In the genomic region with DNA sequence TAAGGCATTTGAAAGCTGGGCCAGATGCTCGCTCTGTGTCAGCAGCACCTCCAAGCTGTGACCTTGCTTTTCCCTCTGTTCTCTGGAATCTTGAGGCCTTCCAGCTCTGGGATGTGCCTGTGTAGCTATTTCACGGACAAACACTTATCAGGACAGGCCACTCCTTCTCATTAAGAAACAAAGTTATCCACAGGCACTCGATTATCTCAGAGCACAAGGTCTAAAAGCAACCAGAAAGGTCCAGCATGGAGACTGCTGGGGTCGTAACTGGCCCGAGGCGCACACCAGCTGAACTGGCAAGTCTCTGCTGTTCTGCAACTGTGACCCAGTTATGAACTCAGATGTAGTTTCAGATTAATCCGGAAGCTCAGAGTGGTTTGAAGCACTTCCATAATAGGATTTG, we compare ENCODE assay signal across 9 mouse cellular contexts.
DNase-seq lines count a peak whose midpoint lies in the region; ATAC-seq lines count a peak whose summit lies in the region.
"Had no signal": no experiment of that assay in that cellular context is flagged by ENCODE, and none has a peak within 500 bp of the region (broad histone marks: within the 10 kb centered on the region; RNA-seq: fewer than 3 reads in every experiment).

No protein-coding gene starts in this region.

- H3K9ac ChIP-seq in intestine, embryonic 14.5 days (ENCODE audit: low read length): no peak overlapping the region
- H3K9ac ChIP-seq: neural tube, embryonic 12.5 days had no signal

- peak; percentile 46 for DNase-seq in adrenal gland, postnatal 14 days
- no peak for DNase-seq in adrenal gland, postnatal 4 days (ENCODE audit: low spot score in 2 of 2)
- peak; percentile 43 for DNase-seq in R1 (ENCODE audit: low read depth, low spot score)
- no peak for DNase-seq in intestine, embryonic 14.5 days (ENCODE audit: low spot score)
- peak; percentile 53 to 71 for DNase-seq in lung, adult 18-20 months
- no peak for DNase-seq in frontal cortex, postnatal 25 days (ENCODE audit: low spot score in 2 of 2)
- DNase-seq in spleen, adult 12 weeks (ENCODE audit: low spot score): no peak

- no peak overlapping the region for H3K4me3 ChIP-seq in intestine, embryonic 14.5 days (ENCODE audit: low read depth, low read length)
- H3K4me3 ChIP-seq: neural tube, embryonic 12.5 days had no signal

- H3K27me3 ChIP-seq in intestine, embryonic 14.5 days (replicated peaks; ENCODE audit: control insufficient read depth, insufficient read depth, low read length): no peaks in the 10 kb centered on the region
- H3K27me3 ChIP-seq: neural tube, embryonic 12.5 days had no signal

- H3K27ac ChIP-seq in intestine, embryonic 14.5 days (ENCODE audit: low read depth): peak overlapping the region; percentile 73
- H3K27ac ChIP-seq: neural tube, embryonic 12.5 days had no signal

- ATAC-seq in intestine, embryonic 14.5 days (replicated peaks; ENCODE audit: low FRiP score, low TSS enrichment, low read depth): peak; percentile 38; the same call in 1 of the 2 replicates
- no peak for ATAC-seq in monocyte, adult 5-6 weeks (replicated peaks; ENCODE audit: insufficient number of reproducible peaks, low FRiP score, low TSS enrichment, poor library complexity, severe bottlenecking)

- H3K9me3 ChIP-seq in intestine, embryonic 14.5 days (ENCODE audit: control insufficient read depth, low read length): no peaks in the 10 kb centered on the region
- H3K9me3 ChIP-seq: neural tube, embryonic 12.5 days had no signal

- H3K36me3 ChIP-seq in intestine, embryonic 14.5 days (ENCODE audit: control insufficient read depth, insufficient read depth, low read length): 0 out of 2 replicates have a peak, but pooled peaks cover 6% of the 10 kb centered on the region

- WGBS in intestine, embryonic 14.5 days: 29% methylated on average over 7 of the region's 7 CpGs

- H3K4me1 ChIP-seq in intestine, embryonic 14.5 days (replicated peaks; ENCODE audit: control insufficient read depth, insufficient read depth, low read length): peaks cover 34% of the 10 kb centered on the region

- no peak overlapping the region for H3K4me2 ChIP-seq in intestine, embryonic 14.5 days (ENCODE audit: low read length)
- H3K4me2 ChIP-seq: neural tube, embryonic 12.5 days had no signal

Comparison
In these comparisons a context has a peak if more than half of its experiments do, and no peak if none do; other contexts are left out.
1. DNase-seq: peak in adrenal gland, postnatal 14 days (single experiment), R1 (single experiment) and lung, adult 18-20 months (2 of 2); none in adrenal gland, postnatal 4 days (0 of 2), intestine, embryonic 14.5 days (single experiment), frontal cortex, postnatal 25 days (0 of 2) and spleen, adult 12 weeks (single experiment).